Mouse (Mus musculus) retina, postnatal 1 day (tissue): ENCODE data around the gene Abcf3.

Experiments used
- DNase-seq: peaks from one replicate; pipeline ENCODE4 v3.0.0-alpha.2; 2012

The Abcf3 gene

DNA sequence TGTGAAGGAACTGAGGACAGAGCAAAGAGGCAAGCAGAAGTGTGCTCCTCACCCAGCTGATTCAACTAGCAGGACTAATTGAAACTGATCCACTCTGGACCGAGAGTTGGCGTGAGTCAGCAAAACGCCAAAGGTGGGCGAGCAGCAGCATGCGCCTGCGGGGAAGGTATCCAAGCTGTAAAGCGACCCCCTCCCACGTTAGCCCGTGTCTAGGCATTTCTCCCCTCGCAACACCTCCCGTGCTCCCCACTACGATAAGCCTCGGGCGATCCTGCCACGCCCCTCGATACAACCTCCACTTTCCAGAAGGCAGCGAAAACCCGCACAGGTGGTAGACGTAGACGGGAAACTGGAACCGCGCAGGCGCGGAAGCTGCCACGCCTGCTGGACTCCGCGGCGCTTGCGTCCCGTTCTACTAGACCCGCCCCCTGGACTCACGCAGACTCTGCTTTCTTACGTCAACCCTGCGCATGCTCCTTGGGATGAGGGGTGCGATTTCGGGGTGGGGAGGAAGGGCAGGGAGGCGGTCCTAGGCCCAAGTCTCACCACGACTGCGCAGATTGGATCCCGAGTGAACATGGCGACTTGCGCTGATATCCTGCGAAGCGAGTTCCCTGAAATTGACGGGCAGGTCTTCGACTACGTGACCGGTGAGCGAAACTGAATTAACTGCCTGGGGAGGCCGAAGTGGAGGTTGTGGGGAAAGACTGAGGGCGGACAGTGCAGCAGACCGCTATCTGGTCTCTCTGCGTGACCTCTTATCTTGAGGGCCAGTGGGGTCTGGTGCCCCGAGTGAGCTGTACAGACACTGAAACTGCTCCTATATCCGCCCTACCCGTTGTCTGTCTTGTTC lies at the start of gene Abcf3:
Abcf3 (plus strand) TSS at position 482 of the 853 bp plus-strand sequence.
- DNase-seq: peak; percentile 100

DNA sequence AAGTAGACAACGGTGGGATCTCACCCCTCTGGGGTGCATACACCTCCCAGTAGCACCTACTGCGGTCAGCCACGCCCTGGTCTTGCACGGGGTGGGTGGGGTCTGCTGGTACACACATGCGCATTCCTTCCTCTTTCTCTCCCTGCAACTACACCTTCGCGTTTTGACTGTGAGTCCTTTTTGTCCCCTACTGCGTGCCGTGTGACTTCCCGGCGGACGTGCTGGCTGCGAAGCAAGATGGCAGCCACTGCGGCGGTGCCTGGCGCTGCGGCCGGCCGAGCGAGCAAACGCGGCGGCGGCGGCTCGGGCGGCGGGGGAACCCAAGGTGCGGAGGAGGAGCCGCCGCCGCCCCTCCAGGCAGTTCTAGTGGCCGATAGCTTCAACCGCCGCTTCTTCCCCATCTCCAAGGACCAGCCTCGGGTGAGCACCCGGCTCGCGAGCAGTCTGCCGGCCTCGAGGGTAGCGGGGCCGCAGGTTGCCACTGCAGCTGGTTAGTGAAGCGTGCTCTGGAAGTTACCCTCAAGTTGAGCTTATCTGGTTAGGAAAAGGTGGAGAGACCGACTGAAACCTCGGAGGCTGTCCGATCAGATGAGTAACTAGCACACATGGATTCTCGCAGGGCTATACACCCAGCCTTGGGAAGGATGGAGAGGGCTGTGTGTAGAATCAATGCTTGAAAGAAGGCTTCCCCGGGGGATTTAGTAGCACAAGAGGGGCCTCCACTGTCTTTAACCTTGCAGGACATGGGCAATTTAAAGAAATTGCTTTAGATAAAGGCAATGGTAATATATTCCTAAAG lies 49.5 kb upstream of the Abcf3 start, which contains the start of gene Eif2b5:
Eif2b5 (plus strand) TSS at position 141 of the 799 bp plus-strand sequence.
- DNase-seq: peak; percentile 97

GRCm38 (mm10) chr16:20506000-20506399 lies 42.4 kb upstream of the Abcf3 start:
- no peak for DNase-seq

DNA sequence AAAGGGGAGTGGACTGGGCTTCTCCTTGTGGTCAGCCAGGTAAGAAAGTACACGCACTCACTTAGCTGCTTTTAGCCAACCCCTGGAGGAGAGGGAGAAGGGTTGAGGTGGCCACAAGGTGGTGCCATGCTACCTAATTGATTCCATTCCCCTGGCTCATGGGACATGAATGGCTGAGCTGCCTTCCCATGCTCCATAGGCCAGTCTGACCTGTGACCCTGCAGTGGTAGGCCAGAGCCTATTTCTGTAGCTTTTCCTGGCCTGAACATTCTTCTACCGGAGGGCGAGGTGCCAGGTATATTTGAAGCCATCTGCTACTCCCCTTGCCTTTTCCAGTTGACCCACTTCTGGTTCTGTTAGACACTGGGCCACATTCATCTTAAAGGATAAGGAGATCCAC lies 39.0 kb upstream of the Abcf3 start:
- DNase-seq: peak; percentile 58

DNA sequence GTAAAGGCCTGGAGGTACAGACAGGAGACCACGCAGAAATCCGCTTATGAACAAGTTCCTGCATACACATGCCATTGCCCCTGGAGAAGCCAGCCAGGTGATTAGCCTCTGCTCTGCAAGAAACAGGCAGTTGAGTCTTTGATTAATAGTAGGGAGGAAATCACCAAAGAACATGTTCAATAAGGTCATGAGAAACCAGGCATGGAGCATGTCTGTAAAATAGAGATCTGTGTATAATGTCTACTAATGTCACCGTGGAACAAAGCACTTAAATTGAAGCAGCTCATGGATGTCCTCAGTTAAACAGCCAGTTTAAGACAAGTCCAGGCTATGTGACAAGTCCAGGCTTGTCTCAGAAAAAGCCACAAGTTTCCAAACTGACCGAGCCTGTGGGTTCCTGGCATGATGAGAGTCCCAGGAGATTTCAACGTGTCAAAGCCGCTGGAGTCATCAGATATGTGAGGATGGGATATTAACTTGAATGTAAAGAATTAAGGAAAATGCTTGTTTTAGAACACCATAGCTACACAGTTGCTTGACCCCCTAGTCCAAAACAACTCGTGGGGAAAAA lies 37.0 kb upstream of the Abcf3 start:
- no peak for DNase-seq

DNA sequence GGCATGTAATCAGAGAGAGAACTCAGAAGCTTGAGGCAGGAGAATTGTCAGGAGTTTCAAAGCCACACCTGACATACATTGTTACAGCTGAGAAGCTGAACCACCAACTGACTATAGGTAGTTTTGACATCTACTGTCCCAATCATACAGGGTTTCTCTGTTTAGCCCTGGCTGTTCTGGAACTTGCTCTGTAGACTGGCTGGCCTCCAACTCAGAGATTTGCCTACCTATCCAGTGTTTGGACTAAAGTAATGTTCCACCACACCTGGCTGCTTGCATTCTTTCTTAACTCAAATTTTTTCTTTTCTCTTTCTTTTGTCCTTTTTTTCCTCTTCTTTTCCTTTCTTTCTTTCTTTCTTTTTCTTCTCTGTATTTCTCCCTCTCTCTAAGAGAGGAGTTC lies 32.3 kb upstream of the Abcf3 start:
- no peak for DNase-seq

DNA sequence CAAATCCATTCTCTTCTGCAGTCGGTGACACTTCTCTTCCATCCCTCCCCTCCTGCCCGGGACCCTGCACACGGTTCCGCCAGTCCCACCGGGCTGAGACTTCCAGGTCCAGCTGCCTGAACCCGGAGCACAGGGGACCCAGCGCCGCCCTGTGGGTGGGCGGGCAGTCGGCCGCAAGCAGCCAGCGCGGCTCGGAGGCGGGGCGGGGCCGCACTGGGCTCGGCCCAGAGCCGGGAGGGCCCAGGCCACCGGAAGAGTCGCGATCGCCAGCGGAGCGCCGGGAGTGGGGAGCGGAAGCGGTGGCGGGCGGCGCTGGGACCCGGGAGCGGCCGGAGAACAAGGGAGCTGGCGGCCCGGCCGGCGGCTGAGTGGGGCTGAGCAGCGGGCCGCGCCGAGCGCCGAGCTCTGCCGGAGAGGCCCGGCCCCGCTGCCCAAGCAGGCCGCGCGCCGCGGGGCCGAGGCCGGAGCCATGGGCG lies 31.6 kb upstream of the Abcf3 start, which contains the start of gene Dvl3:
Dvl3 (plus strand) TSS at position 257 of the 476 bp plus-strand sequence.
- DNase-seq: peak; percentile 96

DNA sequence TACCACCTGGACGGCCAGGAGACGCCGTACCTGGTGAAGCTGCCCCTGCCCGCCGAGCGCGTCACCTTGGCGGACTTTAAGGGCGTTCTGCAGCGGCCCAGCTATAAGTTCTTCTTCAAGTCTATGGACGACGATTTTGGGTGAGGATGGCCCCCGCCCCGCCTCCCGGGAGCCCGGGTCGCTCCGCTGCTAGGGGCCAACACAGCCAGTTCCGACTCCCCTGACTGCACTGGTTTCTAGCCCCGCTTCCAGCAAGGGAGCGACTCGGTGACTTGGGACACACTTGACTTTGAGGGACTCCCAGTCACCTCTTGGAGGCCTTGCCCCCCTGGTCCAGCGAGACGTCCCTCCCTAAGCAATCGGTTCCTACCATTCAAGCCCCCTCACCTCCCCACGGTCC lies 31.2 kb upstream of the Abcf3 start:
- no peak for DNase-seq

DNA sequence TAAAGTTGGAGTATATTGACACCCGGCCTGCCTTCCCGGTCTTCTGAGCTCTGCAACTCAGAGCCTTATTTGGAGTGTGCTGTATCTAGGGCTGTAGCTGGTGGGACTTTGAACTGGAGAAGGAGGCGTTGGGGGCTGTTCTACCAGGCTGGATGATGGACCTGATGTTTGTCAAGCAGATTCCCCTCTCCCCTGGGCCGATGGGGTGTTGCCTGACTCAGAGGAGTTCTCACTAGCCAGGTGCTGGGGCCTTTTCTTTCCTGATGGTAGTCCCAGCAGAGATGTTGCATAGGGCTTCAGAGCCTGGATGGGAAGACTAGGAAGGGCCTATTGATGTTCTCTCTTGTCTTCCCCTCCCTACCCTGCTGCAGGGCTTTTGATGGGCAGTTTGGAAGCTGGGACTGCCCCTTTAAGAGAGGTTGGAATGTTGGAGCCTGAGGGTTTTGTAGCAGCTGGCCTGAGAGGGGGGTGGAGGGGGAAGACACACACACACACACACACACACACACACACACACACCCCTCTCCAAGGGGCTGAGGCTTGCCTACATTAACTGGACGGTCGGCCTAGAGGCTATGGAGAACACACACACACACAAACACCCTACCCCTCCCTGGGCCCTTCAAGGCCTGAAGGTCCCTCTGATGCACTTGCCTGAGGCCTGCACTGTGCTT lies 30.5 kb upstream of the Abcf3 start:
- DNase-seq: peak; percentile 90

DNA sequence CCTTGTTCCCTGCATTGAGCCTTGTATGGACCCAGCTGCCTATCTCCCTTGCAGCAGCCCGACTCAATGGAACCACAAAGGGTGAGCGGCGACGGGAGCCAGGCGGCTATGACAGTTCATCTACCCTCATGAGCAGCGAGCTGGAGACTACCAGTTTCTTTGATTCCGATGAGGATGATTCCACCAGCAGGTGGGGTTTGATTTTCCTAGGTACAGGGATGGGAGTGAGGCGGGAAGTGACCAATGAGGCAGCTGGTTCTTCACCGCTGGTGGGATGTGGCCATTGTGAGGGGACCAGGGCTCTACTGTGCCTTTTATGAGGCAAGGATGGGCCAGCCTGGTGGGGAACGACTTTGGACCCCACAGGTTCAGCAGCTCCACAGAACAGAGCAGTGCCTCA lies 24.5 kb upstream of the Abcf3 start:
- no peak for DNase-seq

DNA sequence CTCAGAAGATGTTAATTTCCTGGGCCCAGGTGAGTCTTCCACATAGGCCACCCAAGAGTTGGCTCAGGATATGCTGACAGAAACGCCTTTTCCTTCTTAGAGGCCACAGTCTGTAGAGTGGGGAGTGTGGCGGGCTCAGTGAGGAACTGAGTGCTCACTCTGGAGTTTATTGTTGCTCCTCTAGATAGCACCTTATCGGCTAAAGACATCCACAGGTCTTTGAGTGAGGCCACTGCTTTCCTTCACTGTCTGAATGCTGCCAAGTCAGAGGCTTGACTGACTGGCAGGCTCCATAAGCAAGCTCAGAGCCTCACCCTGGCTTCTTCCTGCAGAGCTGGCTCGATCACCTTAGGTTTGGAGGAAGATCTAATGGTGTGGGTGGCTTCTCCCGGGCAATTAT lies 19.6 kb upstream of the Abcf3 start:
- DNase-seq: no peak

GRCm38 (mm10) chr16:20529375-20529774 lies 19.0 kb upstream of the Abcf3 start:
- peak; percentile 27 for DNase-seq

DNA sequence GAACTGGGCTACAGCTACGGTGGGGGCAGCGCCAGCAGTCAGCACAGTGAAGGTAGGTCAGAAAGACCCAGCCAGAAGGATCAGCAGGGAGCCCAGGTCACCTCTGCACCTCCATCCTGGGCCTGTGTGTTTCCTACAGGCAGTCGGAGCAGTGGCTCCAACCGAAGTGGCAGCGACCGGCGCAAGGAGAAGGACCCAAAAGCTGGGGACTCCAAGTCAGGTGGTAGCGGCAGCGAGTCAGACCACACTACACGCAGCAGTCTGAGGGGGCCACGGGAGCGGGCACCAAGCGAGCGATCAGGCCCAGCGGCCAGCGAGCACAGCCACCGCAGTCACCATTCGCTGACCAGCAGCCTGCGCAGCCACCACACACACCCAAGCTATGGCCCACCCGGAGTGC lies 17.4 kb upstream of the Abcf3 start:
- DNase-seq: no peak

GRCm38 (mm10) chr16:20534617-20535295 lies 13.6 kb upstream of the Abcf3 start:
- DNase-seq: no peak

DNA sequence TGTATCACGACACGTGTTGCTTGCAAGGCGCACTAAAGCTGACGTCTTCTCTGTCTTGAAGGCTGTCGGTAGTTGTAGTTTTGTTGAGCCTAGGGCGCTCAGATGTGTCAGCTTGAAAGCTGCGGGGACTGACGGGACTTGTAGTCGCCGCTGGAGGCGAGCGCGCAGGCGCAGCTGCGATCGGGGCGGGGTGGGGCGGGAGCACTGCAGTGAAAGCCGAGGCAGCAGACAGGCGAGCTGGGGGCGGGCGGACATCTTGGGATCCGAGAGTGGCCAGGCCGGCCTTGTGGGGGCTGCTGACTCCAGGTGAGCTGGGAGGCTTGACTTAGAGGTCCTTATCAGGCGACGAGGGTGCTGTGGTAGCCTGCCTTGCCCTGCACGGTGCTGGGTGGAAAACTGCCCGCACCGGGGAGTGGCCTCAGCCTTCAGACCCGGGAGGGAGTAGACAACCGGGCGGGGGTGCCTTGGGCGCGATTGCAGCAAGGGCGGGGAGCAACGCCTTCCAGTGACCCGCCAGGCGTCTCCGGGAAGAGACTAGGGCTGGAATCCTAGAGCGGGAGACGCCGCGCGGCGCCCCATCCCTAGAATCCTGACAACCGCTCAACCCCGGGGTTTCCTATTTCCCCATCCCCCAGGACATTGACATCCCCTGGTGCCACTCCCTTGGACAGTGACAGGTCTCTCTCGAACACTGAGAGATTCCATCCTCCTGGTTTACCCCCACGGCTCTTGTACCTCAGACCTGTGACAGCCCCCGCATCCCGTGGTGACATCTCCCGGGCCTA lies 12.9 kb upstream of the Abcf3 start, which contains the start of gene Ap2m1:
Ap2m1 (plus strand) TSS at position 183 of the 785 bp plus-strand sequence.
- DNase-seq: peak; percentile 100

DNA sequence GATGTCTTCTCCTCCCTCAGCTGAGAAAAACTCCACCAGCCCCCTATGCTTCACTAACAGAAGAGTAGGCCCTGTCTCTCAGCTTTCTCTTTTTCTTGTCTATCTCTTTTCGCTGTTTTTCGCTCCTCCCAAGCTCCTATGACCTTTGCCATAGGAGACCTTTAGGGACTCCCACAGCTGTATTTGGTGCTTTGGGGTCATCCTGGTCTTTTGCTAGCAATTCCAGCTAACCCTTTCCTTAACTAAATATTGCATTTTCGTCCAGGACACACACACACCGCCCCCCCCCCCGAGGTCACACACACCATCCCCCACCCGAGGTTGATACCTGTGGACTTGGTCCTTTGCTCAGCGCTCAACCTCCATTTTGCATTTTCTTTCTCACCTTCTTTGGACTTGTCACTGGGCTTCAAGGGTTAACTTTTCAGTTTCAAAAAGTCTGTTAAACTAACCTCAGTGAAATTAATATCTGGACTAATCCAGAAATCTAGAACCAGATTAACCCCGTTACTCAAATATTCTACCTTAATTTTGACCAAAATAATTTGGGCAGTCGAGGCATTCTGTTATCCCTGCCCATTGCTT lies 12.2 kb upstream of the Abcf3 start:
- DNase-seq: no peak

GRCm38 (mm10) chr16:20537071-20537471 lies 11.3 kb upstream of the Abcf3 start:
- no peak for DNase-seq

GRCm38 (mm10) chr16:20537601-20538320 lies 10.6 kb upstream of the Abcf3 start:
- peak; percentile 62 for DNase-seq

- DNase-seq: no peak
Measured at GRCm38 (mm10) chr16:20539649-20540048, 8.7 kb upstream of the Abcf3 start.

GRCm38 (mm10) chr16:20540438-20540837 lies 7.9 kb upstream of the Abcf3 start:
- DNase-seq: no peak
